Mouse (Mus musculus): ENCODE measurements around the gene Krt15. TPM values are rescaled to one million over a fixed set of nuclear protein-coding genes. Genes with fewer than 3 reads are reported as not detected.
A peak's percentile ranks its signal among the peaks of the same experiment; 100 is the strongest.

Gene Krt15
- total RNA-seq (2021): not detected

GRCm38 (mm10) chr11:100135731-100136130 lies at the start of gene Krt15:
TSS of gene Krt15 (minus strand) at chr11:100135928.
- intact Hi-C loops (cut with DNase I): no loop called here
- no peak for DNase-seq (ENCODE audit: low spot score)

DNA sequence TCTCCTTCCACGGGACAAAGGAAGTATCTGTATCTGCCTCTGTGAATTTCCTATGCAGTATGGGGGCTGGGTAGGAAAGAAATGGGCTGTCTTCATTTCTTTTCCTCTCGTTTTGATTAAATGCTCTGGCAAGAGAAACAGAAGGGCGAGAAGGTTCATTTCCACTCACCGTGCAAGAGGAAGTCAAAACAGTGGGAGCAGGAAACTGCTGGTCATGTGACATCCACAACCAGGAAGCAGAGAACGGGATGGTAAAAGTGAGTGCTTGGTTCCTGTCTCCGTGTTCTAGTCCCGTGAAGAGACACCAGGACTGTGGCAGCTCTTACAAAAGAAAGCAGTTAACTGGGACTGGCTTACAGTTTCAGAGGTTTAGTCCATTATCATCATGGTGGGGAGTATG lies 46.0 kb upstream of the Krt15 start:
- no peak for DNase-seq (ENCODE audit: low spot score)
- intact Hi-C loops (cut with DNase I): no loop called here

DNA sequence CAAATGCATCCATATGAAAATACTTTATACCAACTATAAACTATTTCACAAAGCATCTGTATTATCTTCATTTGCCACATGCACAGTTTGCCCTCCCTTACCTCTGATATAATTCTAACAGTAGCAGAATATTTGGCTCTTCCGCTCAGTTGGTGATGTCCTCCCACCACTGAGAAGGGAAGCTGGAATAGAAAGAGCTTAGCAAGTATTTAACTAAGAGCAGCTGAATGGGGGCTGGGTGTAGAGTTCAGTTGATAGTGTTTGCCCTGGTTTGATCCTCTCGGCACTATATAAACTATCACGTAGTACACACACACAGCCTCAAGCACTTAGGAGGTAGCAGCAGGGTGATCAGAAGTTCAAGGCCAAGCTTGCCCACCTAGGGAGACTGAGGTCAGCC lies 43.5 kb upstream of the Krt15 start:
- no peak for DNase-seq (ENCODE audit: low spot score)

GRCm38 (mm10) chr11:100178307-100178706 lies 42.6 kb upstream of the Krt15 start:
- intact Hi-C loops (cut with DNase I): no loop called here

More for the DNA sequence above, 43.5 kb upstream of the Krt15 start:
- intact Hi-C loops (cut with DNase I): no loop called here

DNA sequence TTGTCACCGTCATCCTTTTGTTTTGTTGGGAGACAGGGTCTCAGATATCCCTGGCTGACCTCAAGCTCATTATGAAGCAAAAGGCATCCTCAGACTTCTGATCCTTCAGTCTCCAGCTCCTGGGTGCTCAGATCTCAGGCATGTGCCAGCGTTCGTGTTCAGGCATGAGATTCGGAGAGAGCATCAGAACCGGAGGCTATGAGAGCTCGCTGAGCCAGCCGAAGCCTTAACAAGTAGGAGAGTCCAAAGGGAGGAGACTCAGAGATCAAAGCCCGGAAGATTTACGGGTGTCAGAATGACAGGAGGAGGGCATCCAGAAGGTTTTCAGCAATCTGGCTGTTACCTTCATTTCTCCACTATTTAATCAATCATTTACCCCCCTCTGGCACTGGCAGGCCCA lies 41.1 kb upstream of the Krt15 start:
- DNase-seq (ENCODE audit: low spot score): no peak
- intact Hi-C loops (cut with DNase I): no loop called here

More at GRCm38 (mm10) chr11:100178307-100178706, 42.6 kb upstream of the Krt15 start:
- DNase-seq (ENCODE audit: low spot score): no peak

DNA sequence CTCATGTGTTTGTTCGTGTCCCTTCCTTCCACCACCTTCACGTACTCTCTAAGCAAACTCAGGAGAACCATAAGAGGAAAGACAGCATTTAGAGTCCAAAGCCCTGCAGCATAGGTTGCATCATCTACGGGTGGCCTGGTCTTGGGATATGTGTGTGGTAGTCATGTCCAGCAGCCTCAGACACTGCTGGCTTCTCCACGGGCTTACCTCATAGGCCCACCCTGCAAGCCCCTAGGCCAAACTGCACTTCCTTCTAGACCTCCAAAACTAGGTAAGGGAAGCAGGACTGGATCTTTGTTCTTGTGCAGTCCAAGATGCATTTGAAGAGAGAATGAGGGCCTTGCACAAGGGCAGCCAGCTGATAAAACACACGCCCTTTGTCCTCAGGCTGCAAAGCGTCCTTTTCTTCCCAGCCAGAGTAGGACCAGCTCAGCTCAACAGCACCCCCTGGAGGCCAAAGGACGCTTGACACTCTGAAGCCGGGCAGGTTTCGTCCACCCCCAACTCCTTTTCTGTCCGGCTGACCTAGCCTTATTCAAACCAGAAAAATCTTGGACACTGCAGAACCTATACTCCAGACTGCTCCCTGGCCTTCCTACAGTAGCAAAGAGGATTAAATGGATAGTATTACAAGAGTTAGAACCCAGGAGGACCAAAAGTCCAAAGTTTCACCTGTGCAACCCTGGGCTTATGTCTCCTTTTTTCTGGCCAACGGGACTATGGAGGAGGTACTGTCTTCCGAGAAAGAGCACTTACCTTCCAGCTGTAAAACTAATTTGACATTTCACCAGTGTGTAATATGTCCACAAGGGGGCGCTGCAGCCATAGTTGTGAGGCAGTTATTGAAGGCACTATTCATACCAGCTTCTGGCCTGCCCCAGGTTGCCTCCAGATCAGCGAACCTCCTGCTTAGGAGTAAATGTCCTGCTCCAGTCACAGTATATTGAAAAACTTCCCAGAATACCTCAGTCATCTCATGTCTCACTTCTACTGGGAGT lies 33.3 kb upstream of the Krt15 start:
- DNase-seq (ENCODE audit: low spot score): peak; percentile 24
- intact Hi-C loops (cut with DNase I): loop anchor here (5.0 kb wide), 2 partner anchors 113 to 702 kb away; no protein-coding TSS in a partner anchor

DNA sequence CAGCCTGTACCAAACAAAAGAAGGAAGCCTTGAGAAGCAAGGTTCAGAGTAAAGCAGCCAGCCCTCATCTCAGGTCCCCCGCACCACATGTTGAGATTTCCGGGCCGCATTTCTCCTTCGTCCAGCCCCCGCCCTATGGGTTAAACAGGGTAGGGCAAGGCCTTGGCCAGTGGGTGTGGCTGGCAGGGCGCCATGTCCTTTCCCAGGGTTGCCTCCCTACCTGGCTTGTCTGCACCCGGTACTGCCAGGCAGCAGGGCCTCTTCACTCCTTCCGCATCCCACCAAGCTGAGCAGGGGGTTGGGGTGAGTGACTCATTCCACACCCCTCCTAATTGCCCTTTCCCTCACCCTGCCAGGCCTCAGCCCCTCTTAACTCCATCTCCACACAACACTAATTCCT lies 32.3 kb upstream of the Krt15 start:
- intact Hi-C loops (cut with DNase I): loop anchor here (5.0 kb wide), 2 partner anchors 114 to 701 kb away; no protein-coding TSS in a partner anchor
- peak; percentile 19 for DNase-seq (ENCODE audit: low spot score)

DNA sequence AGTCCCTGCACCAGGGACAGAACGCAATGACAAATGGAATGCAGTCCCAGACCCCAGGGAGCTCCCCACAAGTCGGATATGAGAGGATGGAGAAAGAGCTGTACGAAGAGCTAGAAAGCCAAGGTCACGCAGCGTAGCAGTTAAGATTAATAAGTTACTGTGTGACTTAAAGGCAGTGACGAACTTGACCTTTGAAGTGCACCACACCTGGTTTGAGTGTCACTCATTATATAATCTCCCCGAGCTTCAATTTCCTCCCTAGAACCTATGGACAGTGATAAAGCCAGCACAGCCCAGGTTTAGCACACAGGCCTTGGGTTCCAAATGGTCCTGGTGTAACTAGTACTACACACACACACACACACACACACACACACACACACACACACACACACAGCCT lies 28.7 kb upstream of the Krt15 start:
- DNase-seq (ENCODE audit: low spot score): no peak
- intact Hi-C loops (cut with DNase I): no loop called here

GRCm38 (mm10) chr11:100157908-100158477 lies 22.3 kb upstream of the Krt15 start:
- no peak for DNase-seq (ENCODE audit: low spot score)
- intact Hi-C loops (cut with DNase I): no loop called here

DNA sequence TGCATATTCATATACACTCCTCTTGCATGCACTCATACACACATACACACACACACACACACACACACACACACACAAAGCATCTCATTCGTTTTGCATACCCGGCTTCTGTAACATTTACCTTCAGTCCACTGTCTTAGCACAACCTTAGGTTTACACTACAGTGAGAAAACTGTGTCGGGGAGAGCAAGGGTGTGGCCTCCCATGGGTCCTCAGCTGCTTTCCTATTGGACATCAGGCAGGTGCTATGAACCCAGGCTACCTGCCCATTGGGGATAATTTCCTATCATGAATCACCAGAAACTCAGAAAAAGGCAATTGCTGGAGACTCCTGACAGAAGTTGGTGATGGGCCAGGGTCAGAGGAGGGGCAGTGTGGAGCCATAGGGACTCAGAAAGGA lies 21.6 kb upstream of the Krt15 start:
- intact Hi-C loops (cut with DNase I): no loop called here
- no peak for DNase-seq (ENCODE audit: low spot score)

- no peak for DNase-seq (ENCODE audit: low spot score)
- intact Hi-C loops (cut with DNase I): no loop called here
Measured at GRCm38 (mm10) chr11:100155497-100156255, 19.9 kb upstream of the Krt15 start.

DNA sequence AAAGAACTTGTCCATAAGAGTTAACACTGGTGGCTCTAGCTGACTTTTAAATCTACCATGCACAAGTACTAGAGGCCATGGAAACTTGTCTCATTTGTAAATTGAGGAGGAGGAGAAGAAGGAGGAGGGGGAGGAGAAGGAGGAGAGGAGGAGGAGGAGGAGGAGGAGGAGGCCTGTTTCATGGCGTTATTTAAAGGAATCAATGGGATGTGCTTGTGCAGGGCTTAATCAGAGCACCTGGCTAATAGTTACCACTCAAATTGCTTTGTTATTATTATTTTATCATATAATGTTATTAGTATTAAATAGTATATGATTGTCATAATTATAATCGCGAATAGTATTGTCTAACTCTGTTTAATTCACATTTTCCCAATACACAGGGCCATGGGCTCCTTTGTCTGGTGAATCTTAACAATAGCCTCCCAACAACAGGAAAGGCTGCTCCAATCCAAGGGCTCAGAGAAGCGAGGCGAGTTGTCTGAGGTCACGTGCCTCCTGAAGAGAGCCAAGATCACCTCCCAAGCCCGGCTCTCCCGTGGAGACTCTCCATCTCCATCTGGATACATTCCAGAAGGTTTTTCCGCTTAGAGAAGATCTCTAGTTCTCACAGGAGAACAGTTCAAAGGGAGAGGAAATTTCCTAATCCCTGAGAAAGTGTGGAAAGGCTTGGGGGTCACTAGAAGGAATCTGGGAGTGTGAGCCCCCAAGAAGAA lies 13.0 kb upstream of the Krt15 start, which contains the start of gene Krt19:
Gene Krt19, minus strand, starts transcription at position 51 of the 716 bp plus-strand sequence.
- no peak for DNase-seq (ENCODE audit: low spot score)
- intact Hi-C loops (cut with DNase I): no loop called here

DNA sequence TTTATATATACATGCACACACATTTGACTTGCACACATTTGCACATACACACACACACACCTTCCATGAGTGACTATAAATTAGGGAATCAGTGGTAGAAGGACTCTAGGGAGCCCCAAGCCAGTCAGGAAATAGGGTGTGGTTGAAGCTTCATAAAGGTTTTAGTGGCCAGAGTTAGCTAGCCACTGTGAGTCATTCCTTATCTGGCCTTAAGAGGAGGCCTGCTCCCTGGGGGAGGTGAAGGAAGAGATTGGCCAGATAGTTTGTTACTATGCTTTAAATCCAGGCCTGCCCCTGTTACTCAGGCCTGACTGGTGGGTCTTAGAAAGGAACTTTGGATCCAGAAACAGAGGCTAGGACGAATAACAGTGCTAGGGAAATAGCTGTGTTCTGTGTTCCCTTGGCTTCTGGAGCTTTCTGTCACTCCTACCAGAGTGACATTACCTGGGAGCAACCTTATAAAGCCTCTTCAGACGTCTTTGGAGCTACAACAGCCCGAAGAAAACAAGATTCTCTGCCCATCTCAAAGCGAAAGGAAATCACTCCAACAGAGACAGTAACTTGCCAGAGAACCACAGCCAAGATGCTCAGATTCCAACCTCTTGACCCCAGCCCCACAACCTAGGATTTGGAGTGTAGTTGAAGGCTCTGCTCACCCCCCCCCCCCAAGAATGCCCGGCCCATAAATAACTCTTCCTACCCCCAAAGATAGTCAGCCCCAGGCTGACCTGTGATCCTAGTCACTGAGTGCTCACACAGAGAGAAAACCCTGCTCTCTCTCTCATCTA lies 12.0 kb upstream of the Krt15 start:
- DNase-seq (ENCODE audit: low spot score): no peak
- intact Hi-C loops (cut with DNase I): no loop called here

GRCm38 (mm10) chr11:100145858-100146560 lies 10.3 kb upstream of the Krt15 start:
- intact Hi-C loops (cut with DNase I): no loop called here
- no peak for DNase-seq (ENCODE audit: low spot score)

DNA sequence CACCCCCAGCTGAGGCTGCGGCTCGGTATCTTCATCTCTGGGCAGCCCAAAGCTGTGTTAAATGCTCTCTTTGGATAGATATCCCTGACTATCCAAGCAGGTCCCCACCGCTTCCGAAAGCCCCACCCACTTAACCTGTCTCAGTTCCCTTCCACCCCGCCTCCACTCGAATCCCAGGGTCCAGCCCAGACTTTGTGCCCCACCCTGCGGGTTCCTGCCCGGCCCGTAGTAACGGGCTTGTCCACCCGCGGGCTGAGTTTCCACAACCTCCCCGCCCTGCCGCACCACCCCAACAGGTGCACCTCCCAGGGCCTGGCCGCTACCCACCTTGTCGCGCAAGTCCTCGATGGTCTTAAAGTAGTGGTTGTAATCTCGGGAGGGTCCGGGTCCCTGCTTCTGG lies 9.4 kb upstream of the Krt15 start:
- DNase-seq (ENCODE audit: low spot score): no peak
- intact Hi-C loops (cut with DNase I): no loop called here

DNA sequence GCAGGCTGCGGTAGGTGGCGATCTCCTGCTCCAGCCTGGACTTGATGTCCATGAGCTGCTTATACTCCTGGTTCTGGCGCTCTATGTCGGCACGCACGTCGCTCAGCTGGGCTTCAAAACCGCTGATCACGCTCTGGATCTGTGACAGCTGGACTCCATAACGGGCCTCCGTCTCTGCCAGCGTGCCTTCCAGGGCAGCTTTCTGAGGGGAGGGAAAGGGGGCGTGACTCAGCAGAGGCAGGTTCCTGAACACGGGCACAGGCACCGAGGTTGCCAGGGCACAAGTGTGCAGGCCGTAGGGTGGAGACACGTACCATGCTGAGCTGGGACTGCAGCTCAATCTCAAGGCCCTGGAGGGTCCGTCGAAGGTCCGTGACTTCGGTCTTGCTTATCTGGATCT lies 5.2 kb upstream of the Krt15 start:
- no peak for DNase-seq (ENCODE audit: low spot score)
- intact Hi-C loops (cut with DNase I): no loop called here

DNA sequence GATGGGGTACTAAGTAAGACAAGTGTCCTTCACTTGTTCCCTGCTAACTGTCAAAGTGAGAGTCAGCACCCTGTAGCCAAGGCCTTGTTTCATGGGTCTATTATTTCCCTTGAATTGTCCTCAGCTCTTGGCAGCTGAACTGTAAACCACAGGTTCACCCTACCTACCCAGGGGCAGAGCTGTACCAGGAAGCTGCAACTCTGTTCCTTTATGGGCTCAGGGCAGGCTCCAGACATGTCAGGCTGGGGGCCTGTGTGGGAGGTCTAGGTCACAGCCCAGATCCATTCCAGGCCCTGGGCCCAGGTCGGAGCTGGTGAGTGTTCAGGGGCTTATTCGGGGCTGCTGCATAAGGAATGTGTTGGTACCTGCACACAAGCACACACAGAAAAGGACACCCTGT lies 3.7 kb upstream of the Krt15 start:
- no peak for DNase-seq (ENCODE audit: low spot score)
- intact Hi-C loops (cut with DNase I): no loop called here

DNA sequence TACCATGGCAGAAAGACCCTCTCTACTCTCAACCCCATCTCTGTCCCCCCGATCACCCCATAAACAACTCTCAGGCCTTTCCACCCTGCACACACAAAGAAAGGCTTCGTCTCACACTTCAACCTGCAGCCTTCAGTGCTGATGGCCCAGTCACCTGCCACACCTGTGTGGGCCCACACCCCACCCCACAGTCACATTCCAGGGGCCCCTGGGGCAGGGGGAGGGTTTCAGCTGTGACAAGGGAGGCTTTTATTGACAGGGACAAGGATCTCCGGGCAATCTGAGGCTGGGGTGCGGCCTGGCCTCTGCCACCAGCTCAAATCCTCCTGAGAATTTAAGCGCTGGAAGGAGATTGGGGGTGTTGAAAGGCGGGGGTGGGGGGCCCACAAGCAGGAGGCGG lies 3.1 kb upstream of the Krt15 start:
- intact Hi-C loops (cut with DNase I): no loop called here
- no peak for DNase-seq (ENCODE audit: low spot score)

Measured in heart, postnatal 25 days (tissue).